Mouse (Mus musculus) skeletal muscle tissue, adult 2 months (tissue): ENCODE measurements around the gene Cep104.
A peak's percentile ranks its signal among the peaks of the same experiment; 100 is the strongest.

Experiments
- DNase-seq: peaks from one replicate; pipeline ENCODE4 v3.0.0-alpha.2; 2012; ENCODE audit warnings: low read depth, low spot score

The Cep104 gene

DNA sequence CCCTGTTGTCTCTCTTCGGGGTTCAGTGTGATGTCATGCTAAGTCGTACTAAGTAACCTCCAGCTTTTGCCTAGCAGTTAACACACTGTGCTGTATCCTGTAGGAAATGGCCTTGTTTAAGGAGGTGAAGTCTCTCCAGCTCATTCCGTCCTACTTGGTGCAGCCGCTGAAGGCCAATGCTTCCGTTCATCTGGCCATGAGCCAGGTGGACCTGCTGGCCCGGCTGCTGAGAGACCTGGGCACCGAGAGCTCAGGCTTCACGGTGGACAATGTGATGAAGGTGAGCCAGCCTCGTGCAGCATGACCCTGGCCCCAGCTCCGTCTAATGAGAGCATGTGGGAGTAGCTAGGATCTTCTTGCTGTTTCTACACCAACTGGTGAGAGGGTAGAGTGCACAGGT, 17.7 kb downstream of the Cep104 start:
- DNase-seq = no peak

DNA sequence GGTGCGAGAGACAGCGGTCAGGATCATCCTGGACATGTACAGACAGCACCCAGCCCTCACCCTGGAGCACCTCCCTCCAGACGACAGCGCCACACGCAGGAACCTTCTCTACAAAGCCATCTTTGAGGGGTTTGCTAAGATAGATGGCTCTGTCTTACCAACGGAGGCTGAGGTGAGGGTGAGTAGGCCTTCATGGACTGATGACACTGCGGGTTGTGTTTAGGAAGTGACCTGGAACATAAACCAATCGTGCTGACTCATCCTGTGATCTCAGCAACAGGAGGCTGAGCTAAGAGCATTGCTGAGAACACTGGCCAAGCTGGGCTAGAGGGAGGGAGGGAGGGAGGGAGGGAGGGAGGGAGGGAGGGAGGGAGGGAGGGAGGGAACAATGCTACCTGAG, 18.5 kb downstream of the Cep104 start:
- DNase-seq = no peak

DNA sequence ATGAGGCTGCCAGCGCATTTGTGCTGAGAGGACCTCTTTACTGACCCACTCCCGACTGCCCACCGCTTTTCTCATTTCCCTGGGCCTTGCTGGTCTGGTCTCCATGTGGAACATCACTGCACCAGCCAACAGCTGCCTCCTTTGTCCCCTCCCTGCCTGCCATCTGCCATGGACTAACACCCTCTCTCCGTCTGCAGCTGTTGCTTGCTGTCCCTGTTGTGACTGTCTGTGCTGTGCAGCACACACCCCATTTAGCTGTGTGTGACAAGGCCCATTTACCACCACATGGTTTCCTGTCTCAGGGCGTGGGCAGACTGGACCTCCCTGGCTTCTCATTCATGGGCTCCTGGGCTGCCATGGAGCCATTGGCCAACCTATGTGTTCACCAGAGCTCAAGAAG, 30.5 kb downstream of the Cep104 start:
- DNase-seq = no peak

DNA sequence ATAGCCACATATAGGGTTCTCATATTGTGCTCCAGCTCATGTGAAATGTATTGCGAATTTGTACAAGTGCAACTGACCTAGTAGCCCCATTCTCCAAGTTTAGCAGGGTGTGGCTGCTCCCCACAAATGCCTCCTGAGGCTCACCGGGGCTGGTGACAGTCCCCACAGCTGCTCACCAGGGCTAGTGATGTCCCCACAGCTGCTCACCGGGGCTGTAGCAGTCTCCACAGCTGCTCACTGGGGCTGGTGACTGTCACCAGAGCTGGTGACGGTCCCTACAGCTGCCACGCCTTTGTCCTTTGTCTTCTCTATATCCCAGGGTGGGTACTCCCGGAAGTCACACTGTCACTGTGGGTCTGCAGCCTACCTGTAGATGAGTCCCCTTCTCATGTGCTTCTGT, 31.3 kb downstream of the Cep104 start:
- no peak for DNase-seq

DNA sequence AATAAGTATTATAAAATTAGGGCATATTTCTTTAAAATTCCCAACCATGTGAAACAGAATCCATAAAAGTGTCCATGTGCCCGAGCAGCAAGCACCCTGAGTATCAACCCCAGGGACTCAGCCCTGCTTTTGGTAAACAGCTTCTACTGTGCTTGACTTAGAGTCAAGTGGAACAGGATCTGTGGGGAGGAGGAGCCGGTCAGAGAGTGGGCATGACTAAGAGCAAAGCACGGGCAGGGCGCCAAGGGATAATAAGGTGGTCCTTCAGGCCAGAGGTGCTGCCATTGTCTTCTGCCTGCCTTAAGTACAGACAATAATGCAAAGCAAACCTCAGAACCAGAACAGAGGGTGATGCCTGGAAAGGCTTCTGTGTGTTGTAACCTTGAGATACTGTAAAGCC, 32.8 kb downstream of the Cep104 start:
- DNase-seq = no peak

DNA sequence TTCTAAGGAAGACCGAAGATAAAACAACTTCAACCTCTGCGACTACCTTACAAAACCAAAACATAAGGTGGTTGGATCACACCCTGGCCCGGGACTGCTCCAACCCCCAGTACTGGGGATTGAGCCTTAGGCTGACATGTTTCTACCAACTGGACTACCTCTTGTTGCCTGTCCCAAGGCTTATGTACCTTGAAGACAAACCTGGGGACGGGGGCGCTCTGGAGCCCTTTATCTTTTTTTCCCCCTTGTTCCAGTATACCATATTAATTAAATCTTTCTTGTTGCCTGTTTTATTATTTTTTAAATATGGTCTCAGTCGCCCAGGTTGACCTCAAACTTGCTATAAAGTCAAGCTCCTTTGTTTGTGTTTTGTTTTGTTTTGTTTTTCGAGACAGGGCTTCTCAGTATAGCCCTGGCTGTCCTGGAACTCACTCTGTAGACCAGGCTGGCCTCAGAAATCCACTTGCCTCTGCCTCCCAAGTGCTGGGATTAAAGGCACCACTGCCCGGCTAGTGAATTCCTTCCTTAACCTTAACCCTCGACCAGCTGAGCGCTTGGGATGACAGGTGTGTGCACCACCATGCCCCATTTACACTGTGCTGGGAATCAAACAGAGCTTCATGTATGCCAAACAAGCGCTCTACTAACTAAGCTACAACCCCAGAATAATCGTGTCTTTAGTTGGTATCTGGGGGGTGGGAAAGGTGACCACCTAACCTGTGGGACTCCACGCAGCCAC, 36.1 kb downstream of the Cep104 start:
- no peak for DNase-seq

DNA sequence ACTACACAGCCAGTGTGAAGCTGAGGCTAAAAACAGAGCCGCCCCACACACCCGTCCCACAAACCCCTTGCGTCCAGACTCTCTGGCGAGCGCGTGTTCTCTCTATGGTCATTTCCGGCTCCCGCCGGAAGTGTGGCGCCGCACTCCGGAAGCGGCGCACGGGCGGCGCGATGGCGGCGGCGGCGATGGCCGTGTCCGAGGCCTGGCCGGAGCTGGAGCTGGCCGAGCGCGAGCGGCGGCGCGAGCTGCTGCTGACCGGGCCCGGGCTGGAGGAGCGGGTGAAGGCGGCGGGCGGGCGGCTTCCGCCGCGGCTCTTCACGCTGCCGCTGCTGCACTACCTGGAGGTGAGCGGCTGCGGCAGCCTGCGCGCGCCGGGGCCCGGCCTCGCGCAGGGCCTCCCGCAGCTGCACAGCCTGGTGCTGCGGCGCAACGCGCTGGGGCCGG, 36.7 kb downstream of the Cep104 start, which contains the start of gene Lrrc47:
TSS of gene Lrrc47 (plus strand) at position 86 of the 444 bp plus-strand sequence.
- DNase-seq = peak; percentile 78

DNA sequence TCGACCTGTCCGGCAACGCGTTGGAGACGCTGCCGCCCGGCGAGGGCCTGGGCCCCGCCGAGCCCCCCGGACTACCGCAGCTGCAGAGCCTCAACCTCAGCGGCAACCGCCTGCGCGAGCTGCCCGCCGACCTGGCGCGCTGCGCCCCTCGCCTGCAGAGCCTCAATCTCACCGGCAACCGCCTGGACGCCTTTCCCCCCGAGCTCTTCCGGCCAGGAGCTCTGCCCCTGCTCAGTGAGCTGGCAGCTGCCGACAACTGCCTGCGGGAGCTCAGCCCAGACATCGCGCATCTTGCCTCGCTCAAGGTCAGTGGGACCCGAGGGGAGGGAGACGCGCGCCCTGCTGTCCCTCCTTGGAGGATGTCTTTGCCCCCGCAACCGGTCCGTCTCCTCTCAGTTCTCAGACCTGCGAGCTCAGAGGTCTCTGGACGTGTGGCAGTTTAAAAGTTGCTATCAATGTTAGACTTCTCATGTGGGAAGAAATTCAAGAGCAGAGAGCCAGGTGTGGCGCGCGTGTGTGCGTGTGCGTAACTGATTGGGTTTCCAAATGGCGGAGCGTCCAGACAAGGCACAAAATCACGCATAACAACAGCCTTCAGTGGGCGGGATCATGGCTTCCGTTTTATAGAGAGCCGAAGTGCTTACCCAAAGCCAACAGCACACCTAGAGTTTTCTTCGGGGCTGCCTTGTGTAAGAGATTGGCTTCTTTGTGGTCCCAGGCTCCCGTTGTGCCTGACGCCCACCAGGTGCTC, 37.3 kb downstream of the Cep104 start:
- DNase-seq = no peak

DNA sequence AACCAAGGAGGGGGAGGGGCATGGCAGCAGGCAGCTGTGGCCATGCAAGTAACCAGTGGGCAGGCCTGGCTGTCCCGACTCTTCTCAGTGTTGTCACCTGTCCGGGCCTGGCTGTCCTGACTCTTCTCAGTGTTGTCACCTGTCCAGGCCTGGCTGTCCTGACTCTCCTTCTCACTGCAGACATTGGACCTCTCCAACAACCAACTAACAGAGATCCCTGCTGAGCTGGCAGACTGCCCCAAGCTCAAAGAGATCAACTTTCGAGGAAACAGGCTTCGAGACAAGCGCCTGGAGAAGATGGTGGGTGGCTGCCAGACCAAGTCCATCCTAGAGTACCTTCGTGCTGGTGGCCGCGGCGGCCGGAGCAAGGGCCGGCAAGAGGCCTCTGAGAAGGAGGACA, 40.5 kb downstream of the Cep104 start:
- DNase-seq = peak; percentile 49

DNA sequence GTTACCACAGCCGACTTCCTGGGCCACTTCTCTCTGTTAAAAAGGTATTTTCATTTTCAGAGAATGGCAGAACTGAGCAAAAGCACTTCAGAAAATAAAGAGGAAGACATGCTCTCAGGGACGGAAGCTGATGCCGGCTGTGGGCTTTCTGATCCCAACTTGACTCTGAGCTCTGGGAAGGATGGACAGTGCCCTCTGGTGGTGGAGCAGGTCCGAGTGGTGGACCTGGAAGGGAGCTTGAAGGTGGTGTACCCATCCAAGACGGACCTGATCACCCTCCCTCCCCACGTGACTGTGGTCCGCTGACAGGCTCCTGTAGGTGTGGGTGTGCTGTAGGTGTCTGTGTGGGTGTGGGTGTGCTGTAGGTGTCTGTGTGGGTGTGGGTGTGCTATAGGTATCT, 44.6 kb downstream of the Cep104 start:
- DNase-seq = no peak

DNA sequence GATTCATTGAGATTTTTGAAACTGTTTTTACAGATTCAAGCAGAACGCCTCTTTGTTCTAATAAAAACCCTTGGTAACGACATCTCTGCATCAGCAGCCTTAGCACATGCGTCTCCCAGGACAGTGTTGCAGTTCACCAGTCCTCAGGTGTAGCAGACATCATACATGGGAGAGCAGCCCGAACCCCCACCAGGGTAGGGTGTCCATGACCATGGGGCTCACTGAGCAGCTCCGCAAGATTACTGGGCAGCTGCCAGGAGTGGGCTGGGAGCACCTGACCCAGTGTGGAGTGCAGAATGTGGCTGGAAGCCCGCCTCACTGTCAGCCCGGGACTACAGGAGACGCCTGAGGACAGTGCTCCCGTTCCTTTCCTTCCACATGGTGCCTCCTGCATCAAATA, 46.4 kb downstream of the Cep104 start:
- DNase-seq = no peak

DNA sequence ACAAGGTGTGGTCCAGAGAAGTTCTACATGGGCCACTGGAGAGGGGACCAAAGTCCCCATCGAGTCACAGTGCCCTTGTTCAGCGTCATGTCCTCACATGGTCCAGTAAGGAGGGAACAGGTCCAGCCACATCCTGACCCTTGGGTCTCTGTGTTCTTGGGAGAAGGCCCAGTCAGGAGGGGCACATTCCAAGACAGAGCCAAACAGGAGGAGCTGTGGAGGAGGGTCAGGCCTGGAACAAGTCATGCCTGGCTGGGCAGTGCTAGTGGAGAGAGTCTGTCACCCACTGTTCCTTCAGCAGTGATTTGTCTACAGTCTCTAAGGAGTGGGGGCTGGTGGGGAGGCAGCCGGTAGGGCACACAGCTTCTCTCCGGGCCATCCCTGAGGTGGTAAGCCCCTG, 47.4 kb downstream of the Cep104 start:
- peak; percentile 70 for DNase-seq

DNA sequence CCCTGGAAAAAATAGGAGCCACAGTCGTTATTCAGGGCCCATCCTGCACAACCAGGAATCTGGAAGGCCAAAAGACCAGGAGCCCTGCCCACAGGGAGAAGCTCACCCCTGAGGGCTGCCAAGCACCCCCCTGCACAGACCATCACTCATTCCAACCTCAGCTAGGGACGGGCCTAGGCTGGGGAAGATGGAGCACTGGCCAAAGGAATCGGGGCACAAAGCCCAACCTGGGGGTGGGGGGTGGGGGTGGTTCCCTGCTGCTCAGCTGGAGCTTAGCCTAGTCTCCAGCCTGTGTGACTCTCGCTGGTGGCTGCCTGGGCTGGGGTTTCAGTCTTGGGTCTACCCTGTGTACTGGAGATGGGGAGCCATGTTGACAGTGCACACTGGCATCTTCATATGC, 47.9 kb downstream of the Cep104 start:
- no peak for DNase-seq

DNA sequence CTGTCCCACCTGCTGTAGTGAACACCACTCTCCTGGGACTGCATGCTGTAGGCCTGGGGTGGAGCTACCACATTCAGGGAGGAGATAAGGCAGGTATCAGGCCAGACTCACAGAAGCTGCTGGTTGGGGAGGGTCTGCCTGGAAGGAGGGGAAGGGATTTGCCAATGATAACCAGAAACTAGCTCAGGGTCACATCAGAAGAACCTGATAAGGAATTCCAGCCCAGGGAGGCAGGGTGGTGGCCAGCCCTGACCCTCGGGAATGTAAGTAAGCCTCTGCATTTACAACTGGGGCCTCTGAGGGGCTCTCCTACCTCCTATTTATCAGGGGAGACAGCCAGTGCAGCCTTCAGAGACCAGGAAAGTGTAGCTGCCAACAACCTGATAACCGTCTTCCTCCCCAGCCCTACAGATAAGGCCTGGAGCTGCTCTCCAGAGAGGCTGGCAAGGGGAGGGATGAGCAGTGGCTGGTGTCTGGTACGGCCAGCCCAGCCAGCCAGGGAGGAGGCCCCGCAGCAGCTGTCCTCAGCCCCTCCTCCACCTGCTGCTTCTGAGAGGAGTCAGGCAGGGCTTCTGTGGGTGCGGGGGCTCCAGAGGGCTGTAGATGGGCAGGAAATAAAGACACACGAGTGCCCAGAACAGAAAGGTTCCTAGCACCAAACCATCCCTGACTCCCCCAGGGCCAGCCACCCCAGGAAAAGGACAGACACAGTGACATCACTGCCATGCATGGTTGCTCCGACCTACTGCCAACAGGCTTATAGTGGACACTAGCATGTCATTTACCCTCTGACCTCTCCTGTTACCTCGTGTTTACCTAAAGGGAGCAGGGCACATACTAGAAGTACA, 49.0 kb downstream of the Cep104 start:
- DNase-seq = no peak

DNA sequence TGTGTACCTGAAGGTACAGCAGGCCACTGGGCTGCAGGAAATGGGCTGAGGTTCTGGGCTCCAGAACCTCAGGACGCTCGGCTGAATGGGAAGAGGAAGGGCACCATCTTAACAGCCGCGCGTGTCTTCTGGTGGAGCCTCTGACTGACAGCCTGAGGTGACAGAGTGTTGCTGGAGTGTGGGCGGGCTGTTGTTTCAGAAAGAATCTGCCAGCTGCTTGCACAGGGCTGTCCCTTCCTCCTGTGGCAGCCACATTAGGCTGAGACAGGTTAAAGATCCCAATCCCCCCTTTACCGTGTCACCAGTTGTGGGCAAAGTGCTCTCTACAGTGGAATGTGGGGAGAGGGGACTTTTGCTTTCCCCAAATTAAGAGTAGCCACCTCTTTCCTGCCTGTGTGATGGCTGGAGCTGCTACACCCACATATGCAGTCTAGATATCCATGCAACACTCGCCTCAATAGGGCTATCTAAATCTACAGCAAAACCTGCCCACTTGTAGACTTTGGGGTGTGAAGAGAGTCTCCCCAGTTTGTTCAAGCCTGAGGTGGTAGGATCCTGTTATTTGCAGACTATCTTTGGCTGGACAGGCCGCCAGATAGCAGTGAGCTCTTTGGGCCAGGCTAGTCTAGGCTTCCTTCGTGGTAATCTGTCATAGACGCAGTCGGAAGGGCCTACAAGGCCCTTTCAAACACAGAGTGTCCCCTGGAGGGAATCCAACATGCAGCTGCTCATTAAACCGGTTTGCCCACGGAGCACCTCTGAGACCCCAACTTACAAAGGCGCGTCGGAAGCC, 49.9 kb downstream of the Cep104 start:
- no peak for DNase-seq

DNA sequence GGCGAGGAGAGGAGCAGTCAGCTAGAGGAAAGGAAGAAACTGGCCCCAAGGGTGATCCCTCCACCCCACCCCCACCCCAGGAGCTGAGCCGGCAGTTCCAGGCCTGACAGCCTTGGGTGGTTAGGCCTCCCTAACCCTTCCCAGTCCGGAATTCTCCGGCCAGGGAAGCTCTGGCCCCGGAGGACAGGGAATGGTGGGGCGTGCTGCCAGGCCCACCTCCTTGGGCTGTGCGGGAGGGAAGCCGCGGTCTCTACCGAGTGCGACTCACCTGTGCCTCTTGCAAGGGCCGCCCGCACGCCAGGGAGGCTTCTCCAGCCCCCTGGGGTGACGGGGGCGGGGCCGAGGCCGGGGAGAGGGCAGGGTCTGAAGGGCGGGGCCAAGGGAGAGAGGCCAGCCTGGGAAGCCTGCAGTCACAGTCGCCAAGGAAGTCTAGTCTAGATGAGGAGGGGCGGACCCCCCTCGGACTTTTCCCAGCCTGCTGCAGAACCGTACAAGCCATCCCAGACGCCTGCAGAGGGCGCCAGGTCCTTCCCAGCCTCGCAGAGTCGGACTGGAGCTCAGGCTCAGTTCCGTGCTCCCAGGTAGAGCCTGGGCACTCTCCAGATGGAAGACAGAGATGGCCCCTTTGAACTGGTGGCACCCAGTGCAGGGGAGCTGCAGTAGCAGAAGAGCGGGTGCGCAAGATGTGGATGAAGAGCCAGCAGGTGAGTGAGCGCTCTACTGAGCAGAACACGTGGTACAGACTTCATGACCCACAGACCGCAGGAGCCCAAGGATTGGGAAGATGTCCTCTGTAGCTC, 50.8 kb downstream of the Cep104 start, which contains the start of gene Smim1:
TSS of gene Smim1 (minus strand) at position 590 of the 800 bp plus-strand sequence.
- DNase-seq = peak; percentile 49

DNA sequence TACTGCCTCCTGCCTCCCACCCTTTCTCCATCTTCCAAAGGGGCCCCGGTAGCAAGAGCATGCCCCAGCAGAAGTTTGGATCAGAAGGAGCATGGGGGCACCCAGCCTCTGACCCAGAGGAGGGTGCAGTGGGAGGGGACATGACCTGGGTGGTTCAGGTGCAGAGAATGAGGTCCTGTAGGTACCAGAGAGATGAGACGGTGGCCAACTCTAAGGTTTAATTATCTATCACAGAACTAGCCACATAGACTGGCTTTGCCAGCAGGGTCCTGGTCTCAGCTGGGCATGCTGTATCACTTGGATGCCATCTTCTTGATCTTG, 51.4 kb downstream of the Cep104 start:
- no peak for DNase-seq

DNA sequence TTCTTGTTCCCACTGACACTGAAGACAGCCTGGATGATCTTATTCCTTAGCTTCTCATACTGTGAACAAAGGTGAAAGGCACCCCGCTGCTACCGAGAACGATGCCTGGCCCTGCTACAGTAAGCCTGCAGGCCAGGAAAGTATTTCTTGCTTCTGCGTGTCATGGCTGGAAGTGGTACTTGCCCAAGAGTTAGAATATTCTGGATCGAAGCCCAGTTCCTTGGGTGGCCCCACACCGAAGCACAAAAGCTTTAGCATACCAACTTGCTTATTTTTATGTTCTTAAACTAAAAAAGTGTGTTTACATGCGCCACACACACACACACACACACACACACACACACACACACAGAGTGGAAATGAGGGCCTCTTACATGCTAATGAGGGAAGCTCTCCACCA, 53.1 kb downstream of the Cep104 start:
- no peak for DNase-seq

DNA sequence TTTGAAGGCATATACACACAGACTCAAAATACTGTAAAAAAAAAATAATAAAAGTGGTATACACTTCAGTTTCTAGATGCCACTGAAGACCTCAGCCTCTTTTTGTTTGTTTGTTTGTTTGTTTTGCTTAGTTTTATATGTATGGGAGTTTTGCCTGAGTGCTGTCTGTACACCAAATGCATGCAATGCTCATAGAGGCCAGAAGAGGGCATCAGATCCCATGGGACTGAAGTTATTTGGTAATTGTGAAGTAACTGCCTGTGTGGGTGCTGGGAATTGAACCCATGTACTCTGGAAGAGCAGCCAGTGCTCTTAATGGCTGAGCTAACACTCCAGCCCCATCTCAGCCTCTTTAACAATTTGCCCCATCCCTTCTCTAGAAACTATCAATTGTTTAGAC, 53.7 kb downstream of the Cep104 start:
- DNase-seq = no peak

DNA sequence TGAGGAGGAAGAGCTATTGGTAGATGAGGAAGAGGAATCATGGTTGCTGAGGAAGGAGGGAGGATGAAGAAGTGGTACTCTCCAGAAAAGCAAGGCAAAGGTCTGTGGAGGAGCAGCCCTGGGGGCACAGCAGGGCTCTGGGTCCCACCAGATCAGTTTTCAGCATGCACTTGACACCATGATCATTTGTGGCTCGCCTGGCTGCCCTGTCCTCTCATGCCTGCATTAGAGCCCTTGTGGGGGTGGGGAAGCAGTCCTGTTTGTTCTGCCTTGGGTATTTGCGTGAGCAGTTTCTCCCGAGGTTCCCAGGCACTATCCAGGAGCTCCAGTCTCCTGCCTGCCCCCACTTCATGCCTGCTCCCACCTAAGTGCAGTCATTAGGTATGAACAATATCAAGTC, 62.1 kb downstream of the Cep104 start:
- no peak for DNase-seq

DNA sequence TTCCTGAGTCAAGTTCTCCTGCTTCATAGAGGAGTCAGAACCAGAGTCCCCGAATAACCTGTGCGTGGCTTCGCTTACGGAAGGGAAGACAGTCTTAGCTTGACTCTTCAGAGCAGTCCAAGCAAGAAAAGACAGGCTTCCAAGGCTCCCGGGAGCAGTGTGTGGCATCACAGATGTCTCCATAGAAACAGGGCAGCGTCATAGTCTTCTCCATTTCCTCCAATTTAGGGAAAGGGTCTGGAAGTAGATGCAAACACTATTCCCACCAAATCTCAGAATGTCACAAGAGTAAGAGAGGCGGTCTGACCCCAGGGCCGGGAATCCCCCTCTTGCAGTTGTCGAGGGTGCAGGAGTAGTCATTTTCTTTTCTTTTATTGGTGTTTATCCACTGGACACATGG, 67.6 kb downstream of the Cep104 start, which contains the start of gene Ccdc27:
TSS of gene Ccdc27 (minus strand) at position 101 of the 400 bp plus-strand sequence.
- DNase-seq = no peak
